Mouse (Mus musculus): ENCODE results near the gene Nog.

Gene Nog

GRCm38 (mm10) chr11:89302056-89302815 is at the start of gene Nog:
Gene Nog, minus strand, starts transcription at chr11:89302332.
- peak; percentile 37 to 61 for DNase-seq (ENCODE audit: low spot score in 2 of 2)

GRCm38 (mm10) chr11:89340238-89340637 is 38.1 kb upstream of the Nog start:
- DNase-seq (ENCODE audit: low spot score in 2 of 2) = no peak

GRCm38 (mm10) chr11:89339783-89340182 is 37.7 kb upstream of the Nog start:
- DNase-seq (ENCODE audit: low spot score in 2 of 2) = no peak

- no peak for DNase-seq (ENCODE audit: low spot score in 2 of 2)
Measured at GRCm38 (mm10) chr11:89337910-89338309, 35.8 kb upstream of the Nog start.

- DNase-seq (ENCODE audit: low spot score in 2 of 2) = no peak
Measured at GRCm38 (mm10) chr11:89327089-89327881, 25.2 kb upstream of the Nog start.

- no peak for DNase-seq (ENCODE audit: low spot score in 2 of 2)
Measured at GRCm38 (mm10) chr11:89321775-89322174, 19.6 kb upstream of the Nog start.

- no peak for DNase-seq (ENCODE audit: low spot score in 2 of 2)
Measured at GRCm38 (mm10) chr11:89319675-89320074, 17.5 kb upstream of the Nog start.

GRCm38 (mm10) chr11:89318324-89318723 is 16.2 kb upstream of the Nog start:
- DNase-seq (ENCODE audit: low spot score in 2 of 2) = no peak

- DNase-seq (ENCODE audit: low spot score in 2 of 2) = no peak
Measured at GRCm38 (mm10) chr11:89317757-89318156, 15.6 kb upstream of the Nog start.

GRCm38 (mm10) chr11:89314374-89314773 is 12.2 kb upstream of the Nog start:
- no peak for DNase-seq (ENCODE audit: low spot score in 2 of 2)

- DNase-seq (ENCODE audit: low spot score in 2 of 2) = no peak
Measured at GRCm38 (mm10) chr11:89312378-89312777, 10.2 kb upstream of the Nog start.

GRCm38 (mm10) chr11:89310217-89310616 is 8.1 kb upstream of the Nog start:
- DNase-seq (ENCODE audit: low spot score in 2 of 2) = no peak

GRCm38 (mm10) chr11:89303421-89303820 is 1.3 kb upstream of the Nog start:
- peak; percentile 82 to 85 for DNase-seq (ENCODE audit: low spot score in 2 of 2)

- peak; percentile 69 to 77 for DNase-seq (ENCODE audit: low spot score in 2 of 2)
Measured at GRCm38 (mm10) chr11:89302816-89303180, 666 bp upstream of the Nog start.

GRCm38 (mm10) chr11:89301331-89302055 is 639 bp downstream of the Nog start:
- peak; percentile 14 to 24 for DNase-seq (ENCODE audit: low spot score in 2 of 2)

GRCm38 (mm10) chr11:89299784-89300775 is 2.1 kb downstream of the Nog start:
- DNase-seq (ENCODE audit: low spot score in 2 of 2) = no peak

- DNase-seq (ENCODE audit: low spot score in 2 of 2) = peak in 1 of 2 experiments; percentile 30
Measured at GRCm38 (mm10) chr11:89299116-89299783, 2.9 kb downstream of the Nog start.

GRCm38 (mm10) chr11:89298285-89299010 is 3.7 kb downstream of the Nog start:
- DNase-seq (ENCODE audit: low spot score in 2 of 2) = peak; percentile 19 to 63

GRCm38 (mm10) chr11:89297521-89297920 is 4.6 kb downstream of the Nog start:
- DNase-seq (ENCODE audit: low spot score in 2 of 2) = no peak

Measured in frontal cortex, postnatal 10 days (tissue).